Mouse (Mus musculus): ENCODE results near the gene Cfap157. TPM values are rescaled to one million over a fixed set of nuclear protein-coding genes. Genes with fewer than 3 reads are reported as not detected.

Cfap157 gene
- polyA plus RNA-seq, 1 experiment, result 0.81 TPM

DNA sequence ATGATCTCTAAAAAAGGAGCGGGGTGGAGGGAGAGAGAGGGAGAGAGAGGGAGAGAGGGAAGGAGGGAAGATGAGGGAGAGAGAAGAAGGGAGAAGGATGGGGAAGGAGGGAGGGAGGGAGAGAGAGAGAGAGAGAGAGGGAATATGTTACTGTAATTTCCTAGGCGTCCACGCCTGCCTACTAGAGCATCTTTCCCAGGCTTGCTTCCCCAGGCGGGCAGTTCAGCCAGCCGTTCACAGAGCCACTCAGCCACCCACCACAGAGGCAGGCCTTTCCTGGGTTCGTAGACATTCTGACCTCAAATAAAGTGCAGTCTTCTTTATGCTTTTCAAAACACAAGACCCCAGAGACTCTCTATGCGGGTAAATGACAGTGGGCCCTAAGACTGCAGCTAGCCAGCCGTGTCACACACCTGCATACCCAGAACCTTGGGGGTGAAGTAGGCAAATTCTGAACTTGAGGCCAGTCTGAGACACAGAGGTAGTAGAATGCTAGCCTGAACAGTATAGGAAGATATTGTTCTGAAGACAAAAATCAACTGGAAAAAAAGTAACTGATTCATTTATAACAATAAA is 39.4 kb upstream of the Cfap157 start:
- Histone ChIP-seq H3K79me2 (ENCODE audit: control insufficient read depth, insufficient read depth) (peaks cover 16% of the 10 kb centered on the region), H3K79me3 (ENCODE audit: low read depth) (peaks cover 3% of the 10 kb centered on the region), H3K27me3 (ENCODE audit: control insufficient read depth, insufficient read depth, insufficient read length) (no peaks in the 10 kb centered on the region), H3K36me3 (ENCODE audit: control insufficient read depth, insufficient read depth) (peaks cover 17% of the 10 kb centered on the region), H3K4me3 (ENCODE audit: insufficient read depth, poor library complexity, severe bottlenecking) (no peak overlapping the region), H3ac (ENCODE audit: control insufficient read depth, insufficient read length, low read depth) (no peak overlapping the region)
- no peak for TF ChIP-seq MYOG (IDR thresholded peaks at IDR 0.05; ENCODE audit: control insufficient read depth, extremely low read depth, insufficient read length)
- TF ChIP-seq CTCF (IDR thresholded peaks at IDR 0.05; ENCODE audit: control insufficient read depth, insufficient read depth, insufficient read length), result no peak
- no peak for TF ChIP-seq FOSL1 (IDR thresholded peaks at IDR 0.05; ENCODE audit: insufficient read depth, low read length, poor library complexity, severe bottlenecking)
- no peak for TF ChIP-seq USF1 (IDR thresholded peaks at IDR 0.05; ENCODE audit: low read depth)
- TF ChIP-seq MYOD1 (IDR thresholded peaks at IDR 0.05; ENCODE audit: control insufficient read depth, insufficient read length, low read depth), result no peak
- no peak for TF ChIP-seq CEBPB (IDR thresholded peaks at IDR 0.05; ENCODE audit: low read depth)

DNA sequence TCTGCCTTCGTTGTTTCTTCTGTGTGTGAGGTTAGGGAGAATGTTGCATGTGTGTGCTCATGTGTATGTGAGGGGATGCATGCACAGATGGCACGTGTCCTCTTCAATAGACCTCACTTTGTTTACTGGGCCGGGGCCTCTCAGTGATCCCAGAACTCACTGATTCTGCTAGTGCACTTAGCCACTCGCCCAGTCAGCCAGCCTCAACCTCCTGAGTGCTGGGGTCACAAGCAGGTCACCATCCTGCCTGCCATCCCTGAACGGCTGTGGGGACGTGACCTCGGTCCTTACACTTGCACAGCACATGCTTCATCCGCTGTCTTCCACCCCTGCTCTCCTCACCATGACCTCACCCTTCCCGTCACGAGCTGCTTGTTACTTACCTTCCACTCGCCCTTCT is 38.9 kb upstream of the Cfap157 start:
- Histone ChIP-seq H3K79me2 (ENCODE audit: control insufficient read depth, insufficient read depth) (peaks cover 11% of the 10 kb centered on the region), H3K4me3 (ENCODE audit: insufficient read depth, poor library complexity, severe bottlenecking) (no peak overlapping the region), H3K36me3 (ENCODE audit: control insufficient read depth, insufficient read depth) (peaks cover 22% of the 10 kb centered on the region), H3ac (ENCODE audit: control insufficient read depth, insufficient read length, low read depth) (no peak overlapping the region), H3K27me3 (ENCODE audit: control insufficient read depth, insufficient read depth, insufficient read length) (no peaks in the 10 kb centered on the region), H3K79me3 (ENCODE audit: low read depth) (peaks cover 2% of the 10 kb centered on the region)
- TF ChIP-seq FOSL1 (IDR thresholded peaks at IDR 0.05; ENCODE audit: insufficient read depth, low read length, poor library complexity, severe bottlenecking) (no peak), CTCF (IDR thresholded peaks at IDR 0.05; ENCODE audit: control insufficient read depth, insufficient read depth, insufficient read length) (no peak), MYOD1 (IDR thresholded peaks at IDR 0.05; ENCODE audit: control insufficient read depth, insufficient read length, low read depth) (no peak), MYOG (IDR thresholded peaks at IDR 0.05; ENCODE audit: control insufficient read depth, extremely low read depth, insufficient read length) (no peak), USF1 (IDR thresholded peaks at IDR 0.05; ENCODE audit: low read depth) (no peak), MAX (IDR thresholded peaks at IDR 0.05) (no peak), CEBPB (IDR thresholded peaks at IDR 0.05; ENCODE audit: low read depth) (no peak)

DNA sequence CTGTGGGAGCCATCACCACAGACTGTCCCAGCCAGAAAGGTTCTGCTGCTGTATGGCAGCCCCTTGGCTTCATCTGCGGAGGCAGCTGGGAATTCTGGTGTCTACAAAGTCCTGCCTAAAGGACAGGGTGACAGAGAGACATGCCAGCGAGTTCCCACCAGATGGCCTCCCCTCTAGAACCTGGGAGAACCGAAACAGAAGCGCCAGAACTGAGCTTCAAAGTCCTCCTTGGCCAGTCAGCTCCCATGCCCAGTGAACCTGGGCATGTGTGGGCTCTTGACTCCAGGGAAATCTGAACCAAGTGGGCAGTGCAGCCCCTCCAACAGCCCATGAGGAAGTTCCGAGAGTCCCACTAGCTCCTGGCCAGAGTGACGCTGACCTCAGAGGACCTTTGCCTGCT is 38.4 kb upstream of the Cfap157 start:
- H3ac ChIP-seq (ENCODE audit: control insufficient read depth, insufficient read length, low read depth), result no peak overlapping the region
- peaks cover 11% of the 10 kb centered on the region for H3K79me2 ChIP-seq (ENCODE audit: control insufficient read depth, insufficient read depth)
- no peaks in the 10 kb centered on the region for H3K79me3 ChIP-seq (ENCODE audit: low read depth)
- peaks cover 25% of the 10 kb centered on the region for H3K36me3 ChIP-seq (ENCODE audit: control insufficient read depth, insufficient read depth)
- H3K4me3 ChIP-seq (ENCODE audit: insufficient read depth, poor library complexity, severe bottlenecking), result no peak overlapping the region
- TF ChIP-seq CEBPB (IDR thresholded peaks at IDR 0.05; ENCODE audit: low read depth), result no peak
- no peak for TF ChIP-seq USF1 (IDR thresholded peaks at IDR 0.05; ENCODE audit: low read depth)
- no peak for TF ChIP-seq MYOG (IDR thresholded peaks at IDR 0.05; ENCODE audit: control insufficient read depth, extremely low read depth, insufficient read length)
- no peak for TF ChIP-seq MAX (IDR thresholded peaks at IDR 0.05)
- TF ChIP-seq FOSL1 (IDR thresholded peaks at IDR 0.05; ENCODE audit: insufficient read depth, low read length, poor library complexity, severe bottlenecking), result no peak
- no peak for TF ChIP-seq CTCF (IDR thresholded peaks at IDR 0.05; ENCODE audit: control insufficient read depth, insufficient read depth, insufficient read length)
- no peak for TF ChIP-seq MYOD1 (IDR thresholded peaks at IDR 0.05; ENCODE audit: control insufficient read depth, insufficient read length, low read depth)
- H3K27me3 ChIP-seq (ENCODE audit: control insufficient read depth, insufficient read depth, insufficient read length), result no peaks in the 10 kb centered on the region

DNA sequence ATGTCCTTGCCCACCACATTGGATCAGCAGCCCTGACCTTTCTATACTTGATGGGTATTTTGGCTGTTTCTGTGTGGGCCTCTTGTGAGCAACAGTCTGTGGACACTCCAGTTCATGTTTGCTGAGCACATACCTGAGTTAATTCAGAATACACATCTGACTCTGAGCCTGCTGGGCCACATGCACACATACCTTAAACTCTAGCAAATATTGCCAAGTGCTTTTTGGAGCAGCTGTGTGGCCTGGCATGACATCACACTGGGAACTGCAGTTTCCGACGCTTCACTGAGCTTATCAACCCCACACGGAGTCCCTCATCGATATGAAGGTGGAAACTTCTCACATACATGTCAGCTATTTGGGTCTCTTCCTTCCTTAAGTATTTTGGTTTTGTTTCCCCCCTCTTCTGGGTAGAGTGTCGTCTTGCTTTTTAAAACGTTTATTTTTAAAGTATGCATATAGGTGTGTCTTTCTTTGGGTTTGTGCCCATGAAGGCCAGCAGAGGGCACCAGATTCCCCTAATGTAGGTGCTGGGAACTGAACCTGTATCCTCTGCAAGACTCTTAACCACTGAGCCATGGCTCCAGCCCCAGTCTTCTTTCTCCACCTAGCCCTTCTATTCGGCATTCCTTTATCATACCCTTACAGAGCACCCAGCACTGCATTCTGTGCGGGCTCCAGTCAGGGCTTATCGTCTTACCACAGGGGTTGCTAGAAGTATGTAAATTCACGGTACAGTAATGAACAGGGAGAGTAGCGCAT is 37.0 kb upstream of the Cfap157 start:
- Histone ChIP-seq H3K79me3 (ENCODE audit: low read depth) (no peaks in the 10 kb centered on the region), H3K79me2 (ENCODE audit: control insufficient read depth, insufficient read depth) (no peaks in the 10 kb centered on the region), H3K27me3 (ENCODE audit: control insufficient read depth, insufficient read depth, insufficient read length) (no peaks in the 10 kb centered on the region), H3ac (ENCODE audit: control insufficient read depth, insufficient read length, low read depth) (no peak overlapping the region), H3K4me3 (ENCODE audit: insufficient read depth, poor library complexity, severe bottlenecking) (no peak overlapping the region), H3K36me3 (ENCODE audit: control insufficient read depth, insufficient read depth) (peaks cover 34% of the 10 kb centered on the region)
- TF ChIP-seq MYOG (IDR thresholded peaks at IDR 0.05; ENCODE audit: control insufficient read depth, extremely low read depth, insufficient read length), result no peak
- no peak for TF ChIP-seq CTCF (IDR thresholded peaks at IDR 0.05; ENCODE audit: control insufficient read depth, insufficient read depth, insufficient read length)
- no peak for TF ChIP-seq FOSL1 (IDR thresholded peaks at IDR 0.05; ENCODE audit: insufficient read depth, low read length, poor library complexity, severe bottlenecking)
- no peak for TF ChIP-seq MYOD1 (IDR thresholded peaks at IDR 0.05; ENCODE audit: control insufficient read depth, insufficient read length, low read depth)
- no peak for TF ChIP-seq USF1 (IDR thresholded peaks at IDR 0.05; ENCODE audit: low read depth)
- no peak for TF ChIP-seq MAX (IDR thresholded peaks at IDR 0.05)
- no peak for TF ChIP-seq CEBPB (IDR thresholded peaks at IDR 0.05; ENCODE audit: low read depth)

DNA sequence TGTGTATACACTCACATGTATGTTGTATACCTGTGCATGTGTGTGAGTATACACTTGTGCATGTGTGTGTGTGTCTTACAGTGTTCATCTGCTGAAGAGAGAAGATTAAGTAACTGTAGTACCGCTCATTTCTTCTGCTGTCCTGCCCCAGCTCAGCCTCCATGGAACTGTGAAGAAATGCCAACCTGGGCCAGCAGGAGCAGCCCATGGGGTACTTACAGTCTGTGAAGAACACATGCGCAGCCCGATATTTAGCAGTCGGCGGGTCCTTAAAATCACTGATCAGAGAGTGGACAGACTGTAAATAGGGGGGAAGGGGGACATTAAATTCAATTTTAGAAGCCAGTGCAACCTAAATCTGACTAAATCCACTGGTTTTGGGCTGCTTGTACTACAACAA is 34.0 kb upstream of the Cfap157 start:
- H3ac ChIP-seq (ENCODE audit: control insufficient read depth, insufficient read length, low read depth), result no peak overlapping the region
- no peaks in the 10 kb centered on the region for H3K79me3 ChIP-seq (ENCODE audit: low read depth)
- no peaks in the 10 kb centered on the region for H3K27me3 ChIP-seq (ENCODE audit: control insufficient read depth, insufficient read depth, insufficient read length)
- TF ChIP-seq USF1 (IDR thresholded peaks at IDR 0.05; ENCODE audit: low read depth), result no peak
- no peak for TF ChIP-seq MAX (IDR thresholded peaks at IDR 0.05)
- no peak for TF ChIP-seq CTCF (IDR thresholded peaks at IDR 0.05; ENCODE audit: control insufficient read depth, insufficient read depth, insufficient read length)
- TF ChIP-seq CEBPB (IDR thresholded peaks at IDR 0.05; ENCODE audit: low read depth), result no peak
- TF ChIP-seq MYOG (IDR thresholded peaks at IDR 0.05; ENCODE audit: control insufficient read depth, extremely low read depth, insufficient read length), result no peak
- TF ChIP-seq MYOD1 (IDR thresholded peaks at IDR 0.05; ENCODE audit: control insufficient read depth, insufficient read length, low read depth), result no peak
- no peak for TF ChIP-seq FOSL1 (IDR thresholded peaks at IDR 0.05; ENCODE audit: insufficient read depth, low read length, poor library complexity, severe bottlenecking)
- H3K79me2 ChIP-seq (ENCODE audit: control insufficient read depth, insufficient read depth), result no peaks in the 10 kb centered on the region
- no peak overlapping the region for H3K4me3 ChIP-seq (ENCODE audit: insufficient read depth, poor library complexity, severe bottlenecking)
- H3K36me3 ChIP-seq (ENCODE audit: control insufficient read depth, insufficient read depth), result peaks cover 53% of the 10 kb centered on the region

Data from C2C12 (cell line).